Mouse (Mus musculus) hindbrain, embryonic 11.5 days (tissue): Measurements from ENCODE around the gene BC048671. TPM values are rescaled to one million over a fixed set of nuclear protein-coding genes. Genes with fewer than 3 reads are reported as not detected.

Experiments
- ATAC-seq: fragments of 200-750 bp; cut with Nextera tagmentation; 2 replicates; pipeline ENCODE4 v1.8.0; 2017; ENCODE audit warnings: mild to moderate bottlenecking, moderate TSS enrichment, moderate library complexity; ENCODE audit not compliant: low FRiP score
- DNase-seq: peaks from one replicate; pipeline ENCODE4 v3.0.0-alpha.2; 2015; ENCODE audit warnings: low spot score
- H3K27ac ChIP-seq: fragments of 300-500 bp; sonication (generic); 2 replicates; pipeline ENCODE4 v1.5.1; 2014; ENCODE audit warnings: mild to moderate bottlenecking, low read depth, low read length
- H3K27me3 ChIP-seq: fragments of 300-500 bp; sonication (generic); 2 replicates; pipeline ENCODE4 v1.6.1; 2014; ENCODE audit warnings: mild to moderate bottlenecking, low read length, moderate library complexity, mixed read lengths; ENCODE audit not compliant: control insufficient read depth, insufficient read depth
- H3K36me3 ChIP-seq: fragments of 300-500 bp; sonication (generic); 2 replicates; pipeline ENCODE4 v1.6.1; 2014; ENCODE audit warnings: mild to moderate bottlenecking, low read length, moderate library complexity, mixed read lengths; ENCODE audit not compliant: control insufficient read depth, insufficient read depth
- H3K4me1 ChIP-seq: fragments of 300-500 bp; sonication (generic); replicated peaks from 2 replicates; pipeline ENCODE4 v1.6.1; 2014; ENCODE audit warnings: low read length, mixed read lengths; ENCODE audit not compliant: control insufficient read depth, insufficient read depth
- H3K4me2 ChIP-seq: fragments of 300-500 bp; sonication (generic); replicated peaks from 2 replicates; pipeline ENCODE4 v1.6.1; 2014; ENCODE audit warnings: mild to moderate bottlenecking, low read depth, low read length
- H3K4me3 ChIP-seq: fragments of 300-500 bp; sonication (generic); 2 replicates; pipeline ENCODE4 v1.5.1; 2014; ENCODE audit warnings: low read depth, low read length
- H3K9ac ChIP-seq: fragments of 300-500 bp; sonication (generic); 2 replicates; pipeline ENCODE4 v1.6.1; 2014; ENCODE audit warnings: low read depth, low read length
- H3K9me3 ChIP-seq: fragments of 300-500 bp; sonication (generic); 2 replicates; pipeline ENCODE4 v1.6.1; 2016; ENCODE audit warnings: low read length; ENCODE audit not compliant: control insufficient read depth
- WGBS: fragments of 180-500 bp; shearing (Covaris S2); extraction: QIAGEN DNeasy Blood & Tissue Kit; methylation state at CpG from one replicate; pipeline ENCODE4 v1.1.7; 2014; 5-methylcytosine and 5-hydroxymethylcytosine counted together
- polyA plus RNA-seq: library from polyadenylated mRNA; unstranded; fragments of >200 nt; fragmentation: Nextera tagmentation; extraction: Ambion mirVana; gene quantifications from 2 replicates; pipeline ENCODE4 v1.2.1, GENCODE M21; 2014

BC048671 gene
- polyA plus RNA-seq, 1 experiment from 2014 or later = not detected

DNA sequence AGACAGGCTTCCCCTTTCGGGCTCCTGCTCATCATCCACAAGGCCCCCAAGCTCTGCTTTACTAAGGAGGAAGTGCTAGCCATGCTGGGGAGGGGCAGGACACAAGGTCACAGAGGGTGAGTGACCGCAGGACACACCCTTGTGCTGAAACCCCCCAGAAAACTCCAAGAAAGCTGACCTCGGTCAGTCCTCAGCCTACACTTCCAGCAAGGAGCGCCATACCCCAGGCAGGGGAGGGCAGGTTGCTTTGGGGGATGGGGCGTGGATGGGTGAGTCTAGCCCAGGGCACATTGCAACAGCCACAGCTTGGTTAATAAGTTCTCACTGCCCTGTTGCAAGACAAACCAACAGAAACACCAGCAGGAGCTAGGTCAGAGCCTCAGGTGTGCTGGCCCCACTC is 19.4 kb downstream of the BC048671 start:
- DNase-seq = no peak
- no peak overlapping the region for H3K27ac ChIP-seq
- no peak overlapping the region for H3K4me3 ChIP-seq
- no peaks in the 10 kb centered on the region for H3K9me3 ChIP-seq
- H3K4me1 ChIP-seq = no peaks in the 10 kb centered on the region
- ATAC-seq = no peak
- no peak overlapping the region for H3K9ac ChIP-seq
- H3K27me3 ChIP-seq = no peaks in the 10 kb centered on the region
- 79% methylated on average over 5 of the region's 5 CpGs for WGBS
- no peak overlapping the region for H3K4me2 ChIP-seq
- no peaks in the 10 kb centered on the region for H3K36me3 ChIP-seq

DNA sequence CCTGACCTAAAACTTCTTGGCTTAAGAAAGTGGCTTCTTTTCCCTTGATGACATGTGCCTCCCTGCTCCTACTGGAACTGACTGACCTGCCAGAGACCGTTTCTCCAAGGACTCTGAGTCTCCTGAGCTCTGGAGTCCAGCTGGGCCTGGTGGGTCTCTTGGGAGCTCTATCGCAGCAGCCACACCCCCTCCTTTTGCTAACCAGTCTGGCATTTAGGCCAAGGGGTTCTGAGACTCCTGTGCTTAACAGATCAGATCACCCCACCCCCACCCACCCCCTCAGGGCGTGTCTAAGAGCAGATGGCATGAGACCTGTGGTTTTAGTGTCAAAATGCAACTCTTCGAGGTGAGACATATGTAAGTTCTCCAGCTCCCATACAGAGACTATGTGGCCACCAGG is 20.8 kb downstream of the BC048671 start:
- Histone ChIP-seq H3K36me3 (no peaks in the 10 kb centered on the region), H3K9me3 (no peaks in the 10 kb centered on the region), H3K27ac (no peak overlapping the region), H3K4me1 (no peaks in the 10 kb centered on the region), H3K27me3 (no peaks in the 10 kb centered on the region), H3K4me3 (no peak overlapping the region), H3K4me2 (no peak overlapping the region), H3K9ac (no peak overlapping the region)
- ATAC-seq (no peak), DNase-seq (no peak)
- 50% methylated on average over 4 of the region's 4 CpGs for WGBS

DNA sequence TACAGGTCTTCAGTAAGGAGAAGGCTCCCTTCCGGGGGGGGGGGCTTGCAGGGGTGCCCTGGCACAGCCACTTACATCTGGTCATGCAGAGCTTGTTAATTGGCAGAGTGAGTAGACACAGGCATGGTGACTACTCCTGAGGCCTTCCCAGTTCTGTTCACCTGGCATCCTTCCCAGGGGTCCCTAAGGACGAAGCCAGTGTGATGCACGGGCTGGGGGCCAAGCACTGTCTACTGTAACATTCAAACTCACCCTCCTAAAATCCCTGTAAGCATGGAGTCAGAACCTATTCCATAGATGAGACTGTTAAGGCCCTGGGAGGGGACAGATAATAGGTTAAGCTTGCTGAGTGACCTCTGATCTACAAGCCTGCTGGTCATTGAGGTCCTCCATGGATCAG is 23.0 kb downstream of the BC048671 start:
- Histone ChIP-seq H3K4me2 (no peak overlapping the region), H3K27me3 (no peaks in the 10 kb centered on the region), H3K4me1 (no peaks in the 10 kb centered on the region), H3K9me3 (no peaks in the 10 kb centered on the region), H3K27ac (no peak overlapping the region), H3K36me3 (no peaks in the 10 kb centered on the region), H3K9ac (no peak overlapping the region), H3K4me3 (no peak overlapping the region)
- WGBS = 78% methylated on average over 3 of the region's 3 CpGs
- DNase-seq (no peak), ATAC-seq (no peak)

DNA sequence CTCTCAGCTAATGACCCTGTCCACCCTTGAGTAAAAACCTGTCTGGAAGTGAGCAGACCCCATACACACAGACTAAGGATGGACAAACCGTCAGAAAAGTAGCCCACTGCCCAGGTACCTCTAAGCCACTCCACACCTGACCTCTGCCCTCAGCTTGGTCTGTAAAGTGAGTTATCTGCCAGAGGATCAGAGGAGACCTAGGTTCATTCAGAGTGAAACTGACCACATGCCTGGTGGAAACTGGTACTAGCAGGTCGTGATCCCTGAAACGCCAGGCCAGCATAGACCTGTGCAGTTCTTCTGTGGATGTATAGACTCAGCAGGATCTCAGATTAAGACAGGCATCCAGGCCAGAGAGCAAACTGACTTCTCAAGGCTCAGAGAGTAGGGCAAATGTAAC is 23.4 kb downstream of the BC048671 start:
- H3K27ac ChIP-seq = no peak overlapping the region
- DNase-seq = no peak
- H3K9me3 ChIP-seq = no peaks in the 10 kb centered on the region
- no peak overlapping the region for H3K9ac ChIP-seq
- H3K27me3 ChIP-seq = no peaks in the 10 kb centered on the region
- 71% methylated on average over 3 of the region's 3 CpGs for WGBS
- no peak overlapping the region for H3K4me2 ChIP-seq
- ATAC-seq = no peak
- no peaks in the 10 kb centered on the region for H3K4me1 ChIP-seq
- no peaks in the 10 kb centered on the region for H3K36me3 ChIP-seq
- H3K4me3 ChIP-seq = no peak overlapping the region

DNA sequence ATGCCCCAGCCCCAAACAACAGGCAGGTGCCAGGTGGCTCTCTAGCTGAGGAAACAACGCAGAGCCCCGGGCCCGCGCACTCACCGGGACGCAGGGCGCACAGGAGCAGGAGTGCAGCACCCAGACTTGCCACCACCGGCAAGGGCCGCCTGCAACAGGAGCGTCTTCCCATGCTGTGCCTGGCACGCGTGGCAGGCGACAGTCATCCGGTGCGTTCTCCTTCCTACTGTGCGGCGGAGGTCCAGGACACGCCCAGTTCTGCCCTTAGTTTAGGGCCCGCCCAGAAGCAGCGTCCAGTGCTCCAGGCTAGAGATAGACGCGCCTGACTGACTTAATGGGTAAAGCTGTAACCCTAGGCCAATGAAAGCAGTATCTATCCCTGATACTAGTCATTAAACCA is 24.0 kb downstream of the BC048671 start, which contains the start of gene Chst13:
Chst13 (minus strand) TSS at position 195 of the 400 bp plus-strand sequence.
- no peaks in the 10 kb centered on the region for H3K27me3 ChIP-seq
- H3K9ac ChIP-seq = no peak within 1 kb of the TSS
- WGBS = 9% methylated on average over 22 of the region's 22 CpGs
- no peak within 1 kb of the TSS for H3K4me3 ChIP-seq
- H3K4me2 ChIP-seq = peak within 1 kb of the TSS; percentile 26; the same call in 1 of the 2 replicates
- peak; percentile 25 for DNase-seq
- ATAC-seq = 0 out of 2 replicates have a peak, but pooled peaks have one; percentile 31
- no peak within 1 kb of the TSS for H3K27ac ChIP-seq
- H3K4me1 ChIP-seq = no peaks in the 10 kb centered on the region
- H3K36me3 ChIP-seq = no peaks in the 10 kb centered on the region
- no peaks in the 10 kb centered on the region for H3K9me3 ChIP-seq

DNA sequence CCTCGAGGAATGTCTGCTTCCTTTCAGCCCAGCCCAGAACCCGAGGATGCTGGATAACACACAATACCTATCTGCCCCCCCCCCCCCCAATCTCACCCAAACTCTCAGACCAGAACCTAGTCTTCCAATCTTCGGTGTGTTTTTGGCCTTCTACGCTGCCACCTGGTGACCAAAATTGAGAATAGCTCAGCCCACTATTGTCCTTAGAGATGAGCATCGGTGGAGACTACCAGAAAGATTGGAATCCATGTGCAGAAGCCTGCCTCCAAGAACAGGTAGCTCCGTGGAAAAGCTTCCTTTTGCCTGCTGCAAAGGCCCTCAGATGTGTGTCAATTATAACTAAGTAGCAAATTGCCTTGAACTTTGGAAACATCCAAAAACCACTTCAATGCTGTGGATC is 26.7 kb downstream of the BC048671 start:
- no peak overlapping the region for H3K4me3 ChIP-seq
- no peaks in the 10 kb centered on the region for H3K4me1 ChIP-seq
- H3K9ac ChIP-seq = no peak overlapping the region
- H3K27me3 ChIP-seq = no peaks in the 10 kb centered on the region
- ATAC-seq (no peak), DNase-seq (peak; percentile 35)
- 30% methylated on average over 6 of the region's 6 CpGs for WGBS
- H3K27ac ChIP-seq = no peak overlapping the region
- no peak overlapping the region for H3K4me2 ChIP-seq
- no peaks in the 10 kb centered on the region for H3K9me3 ChIP-seq
- no peaks in the 10 kb centered on the region for H3K36me3 ChIP-seq

DNA sequence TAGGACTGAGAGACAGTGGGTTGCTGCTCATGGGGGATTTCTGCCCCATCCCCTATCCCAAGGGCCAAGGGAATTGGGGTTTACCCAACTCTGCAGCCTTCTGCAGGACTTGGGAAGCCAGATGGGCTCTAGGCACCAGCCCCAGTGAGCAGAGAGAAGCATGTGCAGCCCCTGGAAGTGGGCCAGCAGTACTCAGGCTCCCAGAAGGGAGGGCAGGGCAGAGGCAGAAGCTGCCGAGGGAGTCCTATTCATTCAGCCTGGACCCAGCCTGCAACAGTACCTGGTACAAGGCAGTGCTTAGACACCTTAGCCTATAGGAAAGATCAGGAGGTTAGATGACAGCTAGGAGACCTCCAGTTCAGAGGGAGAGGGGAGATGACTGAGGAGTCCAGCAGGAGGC is 28.9 kb downstream of the BC048671 start:
- ATAC-seq (no peak), DNase-seq (no peak)
- H3K27ac ChIP-seq = no peak overlapping the region
- no peaks in the 10 kb centered on the region for H3K27me3 ChIP-seq
- H3K4me2 ChIP-seq = no peak overlapping the region
- WGBS = 56% methylated on average over 1 of the region's 1 CpGs
- no peaks in the 10 kb centered on the region for H3K9me3 ChIP-seq
- H3K4me1 ChIP-seq = no peaks in the 10 kb centered on the region
- no peak overlapping the region for H3K9ac ChIP-seq
- H3K36me3 ChIP-seq = no peaks in the 10 kb centered on the region
- H3K4me3 ChIP-seq = no peak overlapping the region

DNA sequence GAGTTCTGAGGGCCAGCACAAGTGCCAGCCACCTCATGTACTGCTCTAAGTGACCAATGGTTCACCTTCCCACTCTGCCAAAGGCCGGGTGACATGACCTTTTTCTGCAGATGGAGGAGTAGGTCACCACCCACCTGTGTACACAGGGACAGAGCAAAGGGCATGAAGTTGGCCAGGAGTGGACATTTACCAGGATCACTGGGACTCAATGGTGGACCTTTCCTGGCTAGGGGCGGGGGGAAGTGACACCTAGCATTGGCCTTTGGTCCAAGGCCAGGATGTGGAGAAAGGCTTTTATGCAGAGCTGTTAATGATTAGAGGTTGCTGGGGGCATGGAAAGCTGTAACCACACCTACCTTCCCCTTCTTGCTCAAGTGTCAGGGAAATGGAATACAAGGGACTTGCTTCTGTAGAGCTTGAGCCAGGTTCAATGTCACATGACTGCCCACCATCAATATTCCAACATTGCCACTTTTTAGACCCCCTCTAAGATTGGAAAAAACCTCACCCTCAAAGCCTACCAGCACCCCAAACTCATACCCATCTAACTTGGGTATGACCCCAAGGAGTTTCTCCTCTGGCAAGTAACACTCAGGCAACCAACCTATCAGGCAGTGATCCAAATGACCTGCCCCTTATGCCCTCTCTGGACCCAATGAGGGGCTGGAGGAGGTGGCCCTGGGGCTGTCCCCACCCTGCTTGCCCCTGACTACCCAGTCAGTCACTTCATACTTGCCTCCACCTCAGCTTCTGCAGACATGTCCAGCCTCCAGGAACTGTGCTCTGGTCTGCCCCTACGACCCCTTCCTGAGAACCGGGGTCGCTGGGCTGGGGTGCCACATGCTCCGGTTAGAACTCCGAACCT is 31.8 kb downstream of the BC048671 start, which contains the start of gene Uroc1:
Uroc1 (plus strand) TSS at position 724 of the 865 bp plus-strand sequence.
- H3K4me2 ChIP-seq = no peak within 1 kb of the TSS
- no peak within 1 kb of the TSS for H3K27ac ChIP-seq
- H3K4me3 ChIP-seq = no peak within 1 kb of the TSS
- DNase-seq (no peak), ATAC-seq (no peak)
- no peaks in the 10 kb centered on the region for H3K36me3 ChIP-seq
- no peaks in the 10 kb centered on the region for H3K9me3 ChIP-seq
- WGBS = 76% methylated on average over 7 of the region's 7 CpGs
- H3K4me1 ChIP-seq = no peaks in the 10 kb centered on the region
- H3K27me3 ChIP-seq = no peaks in the 10 kb centered on the region
- no peak within 1 kb of the TSS for H3K9ac ChIP-seq

DNA sequence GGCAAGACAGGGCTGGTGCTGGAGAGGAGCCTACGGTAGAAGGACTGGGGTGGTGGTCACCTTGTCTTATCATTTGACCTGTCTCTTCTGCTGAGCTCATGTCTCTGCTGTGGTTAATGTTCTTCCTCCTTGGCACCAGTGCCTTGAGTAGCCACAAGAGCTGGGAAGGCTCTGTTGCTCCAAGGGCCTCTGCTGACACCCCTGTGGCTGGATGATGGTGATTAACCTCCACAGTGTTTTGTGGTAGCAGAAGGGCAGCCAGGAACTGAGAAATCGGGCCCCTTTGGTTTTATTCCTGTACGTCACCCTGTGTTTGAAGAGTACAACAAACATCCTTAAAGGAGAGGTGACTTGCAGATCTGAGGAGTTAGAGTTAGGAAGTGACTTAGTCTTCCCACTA is 33.2 kb downstream of the BC048671 start:
- ATAC-seq = no peak
- WGBS = 86% methylated on average over 3 of the region's 3 CpGs

More for the DNA sequence above, 33.2 kb downstream of the BC048671 start:
- Histone ChIP-seq H3K27ac (no peak overlapping the region), H3K4me1 (no peaks in the 10 kb centered on the region), H3K36me3 (no peaks in the 10 kb centered on the region), H3K9ac (no peak overlapping the region), H3K9me3 (no peaks in the 10 kb centered on the region), H3K4me3 (no peak overlapping the region), H3K27me3 (no peaks in the 10 kb centered on the region), H3K4me2 (no peak overlapping the region)
- DNase-seq = no peak
